Mouse (Mus musculus): ENCODE results near the gene Vmn1r27.

DNA sequence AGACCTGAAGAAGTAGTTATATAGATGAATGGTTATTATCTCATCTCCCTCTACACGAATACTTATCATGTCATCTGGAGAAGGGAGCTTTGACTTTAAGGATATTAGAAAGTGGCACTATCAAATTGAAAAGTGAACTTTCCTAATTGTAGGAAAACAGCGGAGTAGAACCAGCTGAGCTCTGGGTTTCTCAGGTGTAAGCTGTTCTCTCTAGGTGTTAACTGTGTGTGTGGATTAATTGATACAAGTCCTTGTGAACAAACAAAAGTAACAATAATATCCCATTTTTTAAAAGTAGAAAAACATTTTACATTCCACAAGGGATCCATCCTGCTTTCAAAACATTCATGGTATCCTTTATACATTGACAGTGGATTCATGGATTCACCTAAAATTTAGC is at the start of gene Vmn1r27:
- TF ChIP-seq POLR2A (IDR thresholded peaks at IDR 0.05; ENCODE audit: borderline replicate concordance, insufficient read depth, low read length) (no peak), CTCF (IDR thresholded peaks at IDR 0.05; ENCODE audit: borderline replicate concordance, insufficient read depth, low read depth, low read length) (no peak)
